Mouse (Mus musculus) erythroblast, adult 5-6 weeks (primary cell): ENCODE data around the gene Ubl7. TPM values are rescaled to one million over a fixed set of nuclear protein-coding genes. Genes with fewer than 3 reads are reported as not detected.

Source experiments
- ATAC-seq: replicated peaks from 2 replicates; pipeline ENCODE4 v1.8.0; 2016; ENCODE audit warnings: moderate number of reproducible peaks, mild to moderate bottlenecking, moderate TSS enrichment, inconsistent platforms; ENCODE audit not compliant: poor library complexity, low FRiP score, severe bottlenecking
- total RNA-seq, 2 experiments: library from RNA; stranded (forward) in 1 of 2; stranded (reverse) in 1 of 2; fragments of 150-400 nt in 1 of 2; fragments of 200-764, 138-1000 nt in 1 of 2; gene quantifications; 2 replicates each; pipeline versions ENCODE4 v1.2.3 to v1.2.4; 2015 to 2017; ENCODE audit warnings: low replicate concordance in 2 of 2

Gene Ubl7
- total RNA-seq, 2 experiments from 2014 or later = 42.4 to 57.6 TPM

DNA sequence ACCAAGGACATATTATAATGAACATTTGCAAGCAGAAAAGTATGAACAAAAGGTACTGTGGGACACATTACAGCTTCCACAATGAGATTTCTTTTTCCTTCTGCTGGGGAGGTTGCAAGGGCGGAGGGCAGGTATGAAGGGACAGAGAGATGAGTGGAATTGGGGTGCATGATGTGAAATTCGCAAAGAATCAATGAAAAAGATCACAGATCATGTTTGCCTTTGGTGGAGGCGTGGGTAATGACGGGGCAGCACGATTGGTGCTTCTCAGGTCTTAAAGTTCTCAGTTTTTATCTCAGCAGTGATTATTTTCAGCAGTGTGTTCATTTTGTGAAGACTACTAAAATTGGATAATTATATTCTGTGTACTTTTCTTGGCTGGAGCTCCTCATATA, 6.5 kb upstream of the Ubl7 start:
- ATAC-seq = no peak

DNA sequence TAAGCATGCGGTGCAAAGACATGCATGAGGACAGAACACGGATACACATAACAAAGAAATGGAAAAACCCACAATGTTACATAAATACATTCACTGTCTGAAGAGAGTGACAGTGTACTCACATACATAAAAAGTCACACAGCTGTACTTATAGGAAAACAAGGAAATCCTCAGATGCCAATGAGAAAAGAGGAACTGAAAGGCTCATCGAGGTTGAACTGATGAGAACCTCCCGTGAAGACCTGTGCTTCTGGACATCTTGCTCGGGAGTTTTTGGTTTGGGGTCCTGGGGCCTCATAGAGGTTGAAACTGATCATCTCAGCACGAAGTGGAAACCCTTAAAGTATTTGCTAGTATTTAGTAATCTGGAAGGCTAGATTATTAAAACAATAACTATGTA, 3.6 kb upstream of the Ubl7 start:
- no peak for ATAC-seq

DNA sequence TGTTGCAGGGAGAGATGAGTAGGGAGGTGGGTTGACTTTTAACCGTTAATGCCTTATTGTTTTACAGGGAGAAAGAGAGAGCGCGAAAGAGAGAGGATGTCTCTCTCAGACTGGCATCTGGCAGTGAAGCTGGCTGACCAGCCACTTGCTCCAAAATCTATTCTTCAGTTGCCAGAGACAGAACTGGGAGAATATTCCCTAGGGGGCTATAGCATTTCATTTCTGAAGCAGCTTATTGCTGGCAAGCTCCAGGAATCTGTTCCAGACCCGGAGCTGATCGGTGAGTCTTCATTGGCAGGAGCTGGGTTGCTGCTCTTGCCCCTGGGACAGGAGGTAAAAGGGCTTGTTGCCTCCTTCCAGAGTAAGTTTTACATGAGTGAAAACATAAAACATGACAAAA, 1.8 kb downstream of the Ubl7 start:
- no peak for ATAC-seq

DNA sequence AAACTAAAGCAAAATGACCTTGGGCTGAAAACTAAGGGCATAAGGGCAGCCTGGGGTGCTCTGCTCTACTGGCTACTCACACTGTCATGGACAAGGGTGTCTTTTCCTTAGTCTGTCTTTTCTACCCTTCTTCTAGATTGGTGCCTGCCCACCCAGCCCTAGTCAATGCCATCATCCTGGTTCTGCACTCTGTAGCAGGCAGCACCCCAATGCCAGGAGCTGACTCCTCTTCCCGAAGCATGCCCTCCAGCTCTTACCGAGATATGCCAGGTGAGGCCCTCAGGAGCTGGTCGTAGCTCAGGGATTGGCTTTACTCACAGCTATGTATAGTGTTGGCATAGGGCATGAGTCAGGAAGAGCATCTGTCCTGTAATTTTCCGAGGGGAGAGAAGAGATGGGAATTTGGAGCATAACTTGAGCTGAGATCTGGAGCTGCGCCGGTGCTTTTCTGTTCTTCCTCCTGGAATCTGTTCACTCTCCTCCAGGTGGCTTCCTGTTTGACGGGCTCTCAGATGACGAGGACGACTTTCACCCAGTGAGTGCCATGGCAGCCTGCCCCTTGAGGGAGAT, 10.8 kb downstream of the Ubl7 start:
- ATAC-seq = no peak

DNA sequence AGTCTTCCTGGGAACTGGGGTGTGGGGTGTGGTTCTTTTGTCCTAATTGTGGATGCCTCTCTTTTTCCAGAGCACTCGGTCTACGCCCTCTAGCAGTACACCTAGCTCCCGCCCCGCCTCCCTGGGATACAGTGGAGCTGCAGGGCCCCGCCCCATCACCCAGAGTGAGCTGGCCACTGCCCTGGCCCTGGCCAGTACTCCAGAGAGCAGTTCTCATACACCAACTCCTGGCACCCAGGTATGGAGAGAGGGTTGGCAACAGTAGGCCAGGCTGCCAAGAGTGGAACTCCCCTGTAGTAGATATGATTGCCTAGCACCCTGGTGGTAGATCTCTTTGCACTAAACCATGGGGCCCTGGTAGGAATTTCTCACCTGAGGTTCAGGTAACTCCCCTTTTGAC, 11.6 kb downstream of the Ubl7 start:
- ATAC-seq = no peak

DNA sequence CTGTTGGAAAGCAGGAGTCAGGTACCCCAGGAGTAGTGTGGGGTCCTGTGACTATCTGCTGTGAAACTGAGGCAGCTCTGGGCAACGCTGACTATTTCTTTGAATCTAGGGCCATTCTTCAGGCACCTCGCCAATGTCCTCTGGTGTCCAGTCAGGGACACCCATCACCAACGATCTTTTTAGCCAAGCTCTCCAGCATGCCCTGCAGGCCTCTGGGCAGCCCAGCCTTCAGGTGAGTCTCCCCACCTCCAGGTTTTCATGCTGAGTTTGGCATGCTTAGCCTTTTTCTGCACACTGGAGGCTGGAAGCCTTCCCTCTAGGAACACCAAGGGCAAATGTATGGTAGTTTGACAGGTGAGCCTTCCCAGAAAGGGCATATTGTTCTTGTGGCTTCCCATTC, 12.3 kb downstream of the Ubl7 start:
- ATAC-seq = no peak

DNA sequence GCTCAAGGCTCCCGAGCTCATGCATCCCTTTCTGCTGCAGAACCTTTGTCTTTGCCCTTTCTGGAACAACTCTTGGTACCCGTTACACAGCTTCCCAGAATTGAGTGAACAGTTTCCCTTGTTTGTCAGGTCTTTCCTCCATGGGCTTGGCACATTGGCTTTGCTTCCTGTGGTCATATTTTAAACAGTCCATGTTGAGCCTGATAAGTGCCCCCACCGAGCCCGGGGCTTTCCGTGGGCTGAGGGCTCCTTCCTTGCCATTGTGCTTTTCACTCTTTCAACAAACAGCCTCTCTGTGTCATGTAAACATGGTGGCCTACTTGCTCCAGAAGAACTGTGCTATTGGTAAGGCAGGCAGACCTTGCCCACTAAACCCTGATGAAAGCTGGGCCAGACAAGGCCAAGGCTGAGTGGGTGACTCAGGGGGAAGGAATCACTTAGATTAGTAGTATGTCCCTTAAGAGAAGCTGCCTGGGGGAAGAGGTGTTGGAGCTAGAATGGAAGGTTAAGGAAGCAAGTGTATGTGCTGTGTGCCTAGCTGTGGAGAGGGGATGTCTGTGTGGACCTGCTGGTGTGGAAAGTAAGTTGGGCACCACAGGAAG, 20.5 kb downstream of the Ubl7 start:
- ATAC-seq = no peak

DNA sequence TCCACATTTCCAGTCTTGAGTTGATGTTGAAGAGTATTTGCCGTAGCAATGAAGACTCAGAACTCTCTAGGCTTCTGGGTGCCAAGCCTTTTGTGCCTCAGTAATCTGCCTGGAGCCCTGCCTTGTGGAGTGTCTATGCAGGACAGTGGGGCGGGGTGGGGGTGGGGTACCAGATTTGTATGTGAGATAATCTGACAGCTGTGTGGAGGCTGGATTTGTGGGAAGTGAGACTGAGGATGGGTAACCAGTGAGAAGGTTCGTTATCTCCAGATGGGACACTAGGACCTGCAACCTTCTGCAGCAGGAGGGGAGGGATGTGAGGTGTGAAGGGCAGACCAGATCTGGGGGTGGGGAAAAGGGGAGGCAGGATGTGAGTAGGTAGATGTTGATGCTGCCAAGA, 21.5 kb downstream of the Ubl7 start:
- no peak for ATAC-seq

DNA sequence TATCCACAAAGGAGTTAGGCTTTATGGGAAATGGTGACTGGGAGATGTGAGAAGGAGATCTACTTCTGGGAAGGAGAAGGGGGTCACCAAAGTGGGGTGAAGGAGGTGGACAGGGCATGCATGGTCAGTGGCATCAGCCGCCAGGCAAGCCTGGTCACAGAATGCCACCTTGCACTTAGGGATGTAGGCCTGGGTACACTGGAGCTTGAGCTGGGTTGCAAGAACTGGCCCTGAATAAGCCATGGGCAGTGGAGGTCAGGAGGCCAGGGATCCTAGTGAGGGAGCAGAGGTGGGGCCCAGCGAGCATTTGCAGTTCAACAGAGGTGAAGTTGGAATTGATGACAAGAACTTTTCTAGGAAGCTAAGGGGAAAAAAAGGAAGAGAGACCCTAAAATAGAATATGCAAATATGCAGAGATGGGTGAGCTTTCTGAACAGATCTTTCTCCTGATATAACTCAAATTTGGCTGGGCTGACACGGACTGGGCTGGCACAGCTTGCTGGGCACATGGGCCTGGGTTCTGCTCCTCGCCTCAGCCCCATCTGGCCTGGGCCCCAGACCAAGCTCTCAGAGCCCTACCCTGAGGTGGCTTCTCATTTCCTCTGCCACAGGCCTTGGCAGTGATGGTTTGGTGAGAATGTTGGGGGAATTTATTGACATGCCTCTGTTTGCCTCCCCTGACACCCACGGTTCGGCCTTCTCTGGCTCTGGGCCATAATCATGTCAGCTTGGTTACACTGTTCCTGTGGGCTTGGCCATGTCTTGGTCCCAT, 22.2 kb downstream of the Ubl7 start:
- ATAC-seq = no peak

DNA sequence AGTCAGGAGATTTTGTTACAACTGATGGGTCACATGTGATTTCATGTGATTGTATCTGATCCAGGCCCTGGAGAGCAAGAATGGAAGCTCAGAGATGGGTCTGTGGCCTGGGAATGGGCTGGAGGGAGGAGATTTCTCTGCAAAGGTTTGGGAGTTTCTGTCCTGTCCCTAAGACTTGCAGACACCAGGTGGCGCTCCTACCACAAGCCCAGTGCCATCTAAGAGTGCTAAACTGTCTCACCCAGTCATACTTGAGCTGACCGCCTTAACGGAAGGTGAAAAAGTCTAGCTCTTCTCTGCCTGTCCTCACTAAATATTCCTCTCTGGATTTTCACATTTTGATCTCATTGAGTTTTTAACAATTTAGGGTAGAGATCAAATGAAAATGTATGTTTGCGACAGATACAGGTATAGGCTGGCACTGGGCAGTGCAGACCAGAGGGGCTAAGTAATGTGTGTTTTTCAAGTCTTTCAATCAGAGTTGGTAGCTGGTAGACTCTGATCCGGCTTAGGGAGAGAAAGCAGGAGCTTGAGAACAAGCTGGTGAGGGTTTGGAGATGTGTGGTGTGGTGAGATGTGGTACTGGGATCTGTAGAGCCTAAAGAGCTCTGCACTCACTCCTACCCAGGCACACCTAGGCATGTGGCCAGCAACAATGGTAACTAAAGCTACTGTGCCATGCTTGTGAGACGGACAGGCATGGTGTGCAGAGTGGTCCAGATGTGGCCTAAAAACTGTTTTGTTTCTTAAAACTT, 25.1 kb downstream of the Ubl7 start:
- ATAC-seq = 0 out of 2 replicates have a peak, but pooled peaks have one; percentile 50

DNA sequence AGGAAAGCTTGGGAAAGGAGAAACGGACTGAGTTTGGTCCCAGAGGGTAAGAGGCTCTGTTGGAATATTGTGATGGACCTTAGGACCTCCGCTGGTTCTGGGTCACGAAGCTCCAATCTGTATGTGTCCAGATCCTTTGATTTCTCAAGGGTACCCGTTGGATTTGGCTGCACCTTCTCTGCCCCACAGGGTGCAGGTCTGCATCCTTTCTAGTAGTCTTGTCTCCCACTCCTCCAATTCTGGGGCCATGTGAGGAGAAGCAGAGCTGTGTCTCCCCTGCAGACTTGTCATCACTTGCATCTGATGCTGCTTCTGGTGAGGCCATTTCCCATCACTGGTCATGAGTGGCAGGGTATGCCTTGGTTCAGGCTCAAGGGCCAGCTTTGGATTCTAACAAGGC, 26.4 kb downstream of the Ubl7 start:
- ATAC-seq = no peak

DNA sequence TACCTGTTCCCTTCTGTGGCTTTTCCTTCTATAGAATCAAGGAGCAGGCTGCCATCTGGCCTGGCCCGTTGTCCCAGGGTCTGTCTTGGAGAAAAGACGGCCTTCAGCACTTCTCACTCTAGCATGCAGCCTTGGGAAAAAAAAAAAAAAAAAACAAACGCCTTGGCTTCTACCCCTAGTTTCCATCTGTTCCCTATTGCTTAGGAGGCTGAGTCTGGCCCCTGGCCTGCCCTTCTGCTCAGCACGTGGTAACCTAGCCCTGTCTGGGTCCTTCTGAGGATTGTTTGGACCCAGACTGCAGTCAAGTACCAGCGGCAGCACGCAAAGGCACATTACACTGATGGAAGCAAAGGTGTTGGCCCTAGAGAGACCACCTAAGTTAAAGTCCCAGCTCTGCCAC, 26.9 kb downstream of the Ubl7 start:
- no peak for ATAC-seq

DNA sequence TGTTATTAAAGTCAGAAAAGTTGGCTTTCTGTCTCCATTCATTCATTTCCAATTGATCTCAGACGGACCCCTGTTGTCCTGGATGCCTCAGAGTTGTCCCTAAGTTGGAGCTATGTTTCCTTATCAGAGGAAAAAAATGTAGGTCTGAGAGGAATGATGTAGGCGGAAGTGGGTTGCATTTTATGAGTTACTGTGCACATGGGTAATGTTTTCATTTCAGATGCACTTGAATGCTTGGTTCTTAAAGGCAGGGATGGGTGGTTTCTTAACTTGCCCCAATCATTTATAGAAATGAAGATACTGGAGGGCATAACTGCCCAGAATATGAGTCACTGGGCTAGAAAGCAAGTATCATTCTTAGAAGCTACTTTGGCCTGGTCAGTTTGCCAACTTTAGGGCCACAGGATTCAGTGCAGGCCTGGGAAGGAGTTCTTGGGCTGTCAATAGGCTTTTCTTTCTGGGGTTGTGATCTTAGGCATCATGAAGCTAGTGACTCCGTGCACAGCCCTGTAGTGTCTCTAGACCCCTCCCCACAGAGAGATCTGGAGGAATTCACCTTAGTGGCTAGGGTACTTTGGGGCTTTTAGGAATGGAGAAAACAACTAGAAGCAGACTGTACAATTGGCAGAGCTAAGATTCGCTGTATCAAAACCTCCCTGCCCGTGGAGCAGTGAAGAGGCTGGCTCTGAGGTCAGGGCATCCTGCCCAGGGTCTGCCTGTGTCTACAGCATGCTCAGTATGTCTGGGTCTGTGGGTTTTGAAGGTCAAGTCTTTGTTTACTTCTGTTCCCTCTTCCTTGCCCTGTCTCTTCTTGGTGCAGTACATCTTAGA, 27.7 kb downstream of the Ubl7 start:
- no peak for ATAC-seq

DNA sequence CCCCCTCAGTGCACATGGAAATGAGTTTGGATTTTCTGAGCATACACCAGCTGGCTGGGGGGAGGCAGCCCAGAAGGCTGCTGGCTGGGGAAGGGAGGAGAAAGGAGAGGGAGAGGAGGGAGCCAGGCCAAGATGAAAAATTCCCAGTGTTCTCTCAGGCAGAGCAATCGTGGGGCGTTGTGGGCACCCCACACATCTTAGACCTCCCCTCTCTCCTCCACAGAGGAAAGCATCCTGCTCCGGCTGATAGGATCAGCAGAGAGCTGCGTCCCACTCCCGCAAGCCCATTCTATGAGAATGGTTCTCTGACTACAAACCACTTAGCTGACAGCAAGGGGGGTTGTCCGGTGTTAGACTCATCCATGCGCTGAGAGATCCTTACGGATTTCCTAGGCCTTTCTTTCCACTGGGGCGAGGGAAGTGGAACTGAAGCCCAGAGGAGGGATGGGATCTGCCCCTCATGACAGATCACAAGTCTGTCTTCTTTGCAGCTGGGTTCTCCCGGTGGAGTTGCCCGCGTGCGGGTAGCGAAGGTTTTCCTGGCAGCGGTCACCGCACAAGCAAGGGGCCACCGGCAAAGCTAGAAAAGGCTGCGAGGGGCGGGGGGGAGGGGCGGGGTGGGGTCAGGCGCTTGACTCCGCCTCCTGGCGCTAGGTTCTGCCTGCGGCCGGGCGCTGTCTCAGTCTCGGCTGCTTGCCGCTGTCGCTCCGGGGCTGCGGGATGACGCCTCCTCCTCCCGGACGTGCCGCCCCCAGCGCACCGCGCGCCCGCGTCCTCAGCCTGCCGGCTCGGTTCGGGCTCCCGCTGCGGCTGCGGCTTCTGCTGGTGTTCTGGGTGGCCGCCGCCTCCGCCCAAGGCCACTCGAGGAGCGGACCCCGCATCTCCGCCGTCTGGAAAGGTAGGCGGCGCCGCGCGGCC, 28.9 kb downstream of the Ubl7 start, which contains the start of gene Sema7a:
Gene Sema7a, plus strand, starts transcription at position 682 of the 918 bp plus-strand sequence.
- no peak for ATAC-seq

DNA sequence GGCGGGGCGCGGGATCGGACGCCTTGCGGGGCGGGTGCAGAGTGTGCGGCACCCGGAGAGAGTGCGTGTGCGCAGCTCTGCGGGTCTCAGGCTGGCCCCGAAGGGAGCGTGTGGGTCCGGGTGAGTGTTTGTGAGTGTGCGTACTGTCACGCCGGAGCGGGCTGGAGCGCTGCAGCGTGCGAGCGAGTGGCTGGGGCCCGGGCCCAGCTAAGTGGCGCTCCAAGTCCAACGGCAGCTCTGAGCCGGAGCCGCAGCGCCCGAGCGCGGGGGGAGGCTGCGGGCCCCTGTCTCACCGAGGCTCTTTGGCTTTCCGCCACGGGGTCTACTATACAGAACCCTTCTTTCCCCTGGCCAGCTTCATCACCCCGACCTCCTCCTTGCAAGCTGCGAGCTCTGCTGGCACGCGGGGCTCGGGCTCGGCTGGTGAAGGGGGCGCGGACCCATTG, 29.6 kb downstream of the Ubl7 start:
- no peak for ATAC-seq

DNA sequence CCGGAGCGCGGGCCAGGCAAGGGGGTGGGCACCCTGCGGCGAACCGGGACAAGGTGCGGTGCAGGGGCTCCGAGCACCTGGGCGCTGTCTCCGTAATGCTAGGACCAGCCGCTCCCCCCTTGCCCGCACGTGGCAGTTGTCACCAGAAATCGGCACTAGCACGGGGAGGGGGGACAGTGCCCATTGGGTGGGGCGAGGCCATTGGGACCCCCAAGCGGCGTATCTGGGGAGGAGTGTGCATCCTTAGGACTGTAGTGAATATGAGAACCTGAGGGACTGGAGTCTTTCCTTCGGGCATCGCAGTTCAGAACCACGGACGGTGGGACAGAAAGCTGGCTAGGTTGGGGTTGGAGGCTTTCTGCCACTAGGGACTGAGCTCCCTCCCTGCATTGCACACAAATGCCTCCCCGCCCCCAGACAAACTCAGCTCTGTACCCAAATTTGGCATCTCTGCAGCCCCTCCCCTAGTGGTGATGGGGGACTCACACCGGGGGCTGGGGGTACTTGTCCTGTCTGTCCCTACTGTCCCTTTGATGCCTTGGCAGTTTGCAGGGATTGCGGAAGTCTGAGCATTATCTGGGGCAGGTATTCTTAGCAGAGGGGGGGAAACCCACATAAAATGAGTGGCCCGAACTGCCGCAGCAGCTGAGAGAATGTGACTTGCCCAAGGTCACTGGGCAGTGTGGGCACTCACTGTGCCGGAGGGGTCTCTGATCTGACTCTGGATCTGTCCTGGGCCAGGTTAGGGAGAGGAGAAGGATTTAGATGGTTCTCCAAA, 30.3 kb downstream of the Ubl7 start:
- no peak for ATAC-seq

DNA sequence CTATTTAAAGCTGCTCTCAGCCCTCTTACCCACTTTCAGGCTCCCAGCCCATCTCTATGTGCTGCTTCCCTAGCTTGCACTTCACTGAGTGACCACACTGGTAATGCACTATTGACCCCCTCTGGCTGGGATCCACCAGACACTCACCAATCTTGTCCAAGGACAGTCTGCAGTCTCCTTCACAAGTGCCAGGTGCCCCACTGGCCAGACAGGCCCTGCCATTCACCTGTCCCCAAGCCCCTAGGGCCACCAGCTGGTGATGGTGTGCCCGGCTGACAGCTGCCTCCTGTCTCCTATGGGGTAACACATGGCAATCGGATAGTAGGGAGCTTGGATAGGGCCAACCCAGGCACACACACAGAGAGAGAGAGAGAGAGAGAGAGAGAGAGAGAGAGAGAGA, 31.3 kb downstream of the Ubl7 start:
- no peak for ATAC-seq

DNA sequence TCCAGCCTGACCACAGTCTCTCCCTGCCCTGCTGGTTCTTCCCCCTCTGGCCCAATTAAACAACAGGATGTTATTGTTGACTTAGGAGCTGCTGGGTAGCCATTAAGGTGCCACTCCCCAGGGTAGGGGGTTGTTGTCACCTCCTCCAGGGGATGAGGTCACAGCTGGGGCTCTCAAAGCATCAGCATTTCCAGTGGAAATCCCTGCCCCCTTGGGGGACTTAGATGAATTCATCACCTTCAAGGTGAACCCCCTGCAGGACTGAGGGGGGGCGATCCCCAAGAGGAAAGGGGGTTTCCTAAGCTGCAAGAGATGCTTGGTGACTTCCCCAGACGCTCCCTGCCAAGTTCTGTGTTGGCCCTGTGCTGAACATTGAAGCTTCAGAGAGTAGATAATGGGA, 32.3 kb downstream of the Ubl7 start:
- ATAC-seq = no peak
